Mouse (Mus musculus) bone marrow, adult 2 months (tissue): ENCODE measurements at regions not wholly inside any gene's neighbourhood (a gene's known extent, or its start where the extent isn't known, plus 50 kb on each side); places are given as distances from the start of the nearest gene placed in this dataset.

Experiments used
- CTCF ChIP-seq: fragments of 200-500 bp; IDR thresholded peaks from 2 replicates; pipeline ENCODE4 v1.5.1; 2011; ENCODE audit warnings: low read length, control low read depth; ENCODE audit not compliant: control insufficient read depth, insufficient read depth
- POLR2A ChIP-seq: fragments of 200-500 bp; IDR thresholded peaks from 2 replicates; pipeline ENCODE4 v1.6.1; 2011; ENCODE audit warnings: low read depth, mild to moderate bottlenecking, control low read depth, low read length, borderline replicate concordance; ENCODE audit not compliant: control insufficient read depth

DNA sequence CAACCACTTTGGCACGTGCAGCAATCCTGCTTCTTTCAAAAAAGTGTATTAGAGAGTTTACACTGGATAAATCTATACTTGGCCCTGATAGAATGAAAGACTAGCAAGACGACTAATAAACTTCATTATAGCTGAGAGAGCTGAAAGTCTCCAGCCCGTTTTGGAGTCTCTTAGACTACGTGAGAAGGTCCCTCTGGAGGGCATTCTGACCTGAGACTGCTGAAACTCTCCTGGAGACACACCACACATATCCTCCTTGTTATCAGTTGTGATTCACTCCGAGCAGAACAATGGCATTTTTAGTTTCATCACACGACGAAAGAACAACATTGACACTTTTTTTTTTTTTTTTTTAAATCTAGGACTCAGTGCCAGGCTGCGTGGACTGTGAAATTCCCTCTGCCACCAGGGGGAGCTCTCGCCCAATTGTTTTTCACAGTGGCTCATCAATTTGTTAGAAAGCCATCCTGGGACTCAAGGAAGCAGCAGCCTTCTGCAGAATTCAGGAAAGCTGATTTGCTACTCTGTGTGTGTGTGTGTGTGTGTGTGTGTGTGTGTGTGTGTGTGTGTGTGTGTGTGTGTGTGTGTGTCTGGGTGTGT is 1467.0 kb upstream of the Slc10a2 start:
- TF ChIP-seq POLR2A (no peak), CTCF (peak; percentile 63)
